Mouse (Mus musculus) heart, postnatal 25 days (tissue): ENCODE data around the gene Olfr1404. TPM values are rescaled to one million over a fixed set of nuclear protein-coding genes. Genes with fewer than 3 reads are reported as not detected.
"Not testable (repeated sequence)": the region's sequence is repeated elsewhere in the genome, so short reads cannot be mapped to it uniquely, and the experiment has no call there.

Source experiments
- DNase-seq: peaks from one replicate; pipeline ENCODE4 v3.0.0; 2022; ENCODE audit warnings: low spot score
- intact Hi-C: fragments of 180-260 bp; cut with DNase I; formaldehyde crosslinking; loops from one replicate; pipeline ENCODE4 v1.15.1; 2025
- total RNA-seq, 2 experiments: library from RNA; stranded (reverse); gene quantifications; 2 replicates each; pipeline ENCODE4 v1.2.3; 2021

The Olfr1404 gene
- total RNA-seq: not detected

DNA sequence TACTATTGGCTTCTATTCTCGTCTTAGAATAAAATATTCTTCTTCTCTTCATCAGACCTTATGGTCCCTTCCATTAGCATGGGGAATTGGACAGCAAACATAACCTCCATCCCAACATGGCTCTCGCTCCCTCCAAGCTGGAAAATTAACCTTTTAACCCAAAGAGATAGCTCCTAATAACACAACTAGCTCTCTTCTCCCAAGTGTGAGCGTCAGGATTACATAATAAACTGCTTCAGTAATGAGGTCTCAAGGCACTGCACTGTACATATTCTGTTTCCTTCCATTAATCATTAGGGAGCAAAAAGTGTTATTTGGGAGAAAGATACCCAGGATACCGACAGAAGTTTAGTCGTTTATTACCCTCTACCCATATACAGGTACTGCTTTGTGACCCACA lies at the start of gene Olfr1404:
TSS of gene Olfr1404 (plus strand) at position 301 of the 400 bp plus-strand sequence.
- no peak for DNase-seq
- intact Hi-C loops: no loop called here

GRCm38 (mm10) chr1:173174154-173174842 lies 37.9 kb upstream of the Olfr1404 start:
- intact Hi-C loops: no loop called here

DNA sequence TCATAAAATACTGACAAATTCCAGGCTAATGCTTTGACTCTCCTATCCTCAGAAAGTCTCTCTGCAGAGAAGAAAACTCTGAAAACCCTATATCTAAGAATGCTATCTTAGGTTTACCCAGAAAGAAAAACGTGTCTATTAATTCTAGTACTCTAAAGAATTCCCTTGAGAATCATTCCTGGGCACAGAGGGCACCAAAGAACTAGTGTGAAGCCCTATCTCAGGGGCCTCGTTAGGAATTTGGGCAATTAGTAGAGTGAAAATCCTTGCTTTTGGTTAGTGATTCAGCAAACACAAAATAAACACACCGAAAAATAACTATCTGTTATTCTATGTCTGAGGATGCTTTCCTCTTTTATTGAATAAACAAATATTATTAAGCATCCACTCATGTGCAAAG lies 21.7 kb upstream of the Olfr1404 start, which contains the start of gene Olfr1406:
TSS of gene Olfr1406 (minus strand) at position 101 of the 400 bp plus-strand sequence.
- intact Hi-C loops: no loop called here
- no peak for DNase-seq

More at GRCm38 (mm10) chr1:173174154-173174842, 37.9 kb upstream of the Olfr1404 start:
- no peak for DNase-seq

- intact Hi-C loops: no loop called here
- no peak for DNase-seq
Measured at GRCm38 (mm10) chr1:173192059-173192458, 20.1 kb upstream of the Olfr1404 start.

GRCm38 (mm10) chr1:173196359-173196758 lies 15.8 kb upstream of the Olfr1404 start:
- DNase-seq: no peak
- intact Hi-C loops: no loop called here

DNA sequence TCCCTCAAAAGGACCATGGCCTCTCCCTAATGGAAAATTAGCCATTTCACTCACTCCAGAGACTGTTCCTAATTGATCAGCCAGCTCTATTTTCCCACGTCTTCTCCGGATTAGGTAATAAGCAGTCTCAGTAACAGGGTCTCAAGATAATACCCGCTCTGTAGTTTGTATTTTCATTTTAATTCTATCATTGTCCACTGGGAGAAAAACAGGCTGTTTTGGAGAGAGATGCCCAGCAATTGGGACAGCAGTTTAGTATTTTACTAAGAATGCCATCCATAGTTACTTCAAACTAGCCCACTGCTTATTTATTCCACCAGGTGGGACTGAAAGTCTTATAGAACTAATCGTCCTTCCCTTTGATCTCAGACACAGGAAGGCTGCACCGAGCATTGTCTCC lies 14.7 kb upstream of the Olfr1404 start, which contains the start of gene Olfr218:
TSS of gene Olfr218 (plus strand) at position 301 of the 400 bp plus-strand sequence.
- intact Hi-C loops: no loop called here
- DNase-seq: no peak

DNA sequence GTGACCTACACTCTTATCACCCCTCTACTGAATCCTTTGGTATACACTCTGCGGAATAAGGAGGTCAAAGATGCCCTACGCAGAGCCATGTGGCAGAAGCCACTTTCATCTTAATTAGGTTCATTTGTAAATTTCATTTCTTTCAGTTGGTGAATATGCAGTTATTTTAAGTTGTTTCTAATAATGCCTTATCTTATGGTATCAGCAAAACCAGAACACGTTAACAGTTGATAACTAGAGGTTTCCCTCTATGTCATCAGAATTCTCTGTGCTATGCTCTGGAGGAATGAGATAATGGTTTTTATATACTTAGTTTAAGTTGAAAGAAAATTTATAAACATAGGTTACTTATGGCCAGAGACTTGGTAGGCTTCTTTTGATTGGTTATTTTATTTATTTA lies 4.3 kb downstream of the Olfr1404 start:
- intact Hi-C loops: no loop called here
- DNase-seq: no peak

- no peak for DNase-seq
- intact Hi-C loops: no loop called here
Measured at GRCm38 (mm10) chr1:173227081-173227480, 14.9 kb downstream of the Olfr1404 start, which contains the start of gene Fcer1a. TSS of gene Fcer1a (minus strand) at chr1:173227214.

GRCm38 (mm10) chr1:173237004-173237403 lies 24.8 kb downstream of the Olfr1404 start:
- DNase-seq, intact Hi-C loops: not testable (repeated sequence)

DNA sequence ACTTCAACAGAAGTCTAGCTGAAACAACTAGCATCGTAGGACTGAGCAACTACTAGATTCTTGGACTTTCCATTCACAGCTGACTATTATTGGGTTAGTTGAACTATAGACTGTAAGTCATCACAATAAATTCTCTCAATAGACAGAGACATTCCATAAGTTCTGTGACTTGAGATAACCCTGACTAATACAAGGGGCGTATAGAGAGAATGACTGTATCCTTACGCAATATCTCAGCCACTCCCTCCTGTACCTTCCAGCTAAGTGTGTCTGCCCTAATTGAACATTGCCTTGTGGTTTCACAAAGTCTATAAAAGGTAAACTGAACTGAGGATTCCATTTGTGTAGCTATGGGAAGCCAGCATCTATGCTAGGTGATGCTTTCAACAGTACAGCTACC lies 37.7 kb downstream of the Olfr1404 start:
- intact Hi-C loops: no loop called here
- no peak for DNase-seq

- DNase-seq: no peak
- intact Hi-C loops: no loop called here
Measured at GRCm38 (mm10) chr1:173265701-173266100, 53.5 kb downstream of the Olfr1404 start, which contains the start of gene Olfr418. TSS of gene Olfr418 (plus strand) at chr1:173266001.

Other genes with a start within 250 kb of the Olfr1404 start
- gene Olfr1408, start 75.0 kb upstream of the Olfr1404 start, total RNA-seq: not detected
- gene Olfr1406, start 21.8 kb upstream of the Olfr1404 start, total RNA-seq: not detected
- not detected for gene Olfr218, start 14.6 kb upstream of the Olfr1404 start, total RNA-seq
- gene Fcer1a, start 14.8 kb downstream of the Olfr1404 start, total RNA-seq: not detected
- gene Olfr418, start 53.6 kb downstream of the Olfr1404 start, total RNA-seq: not detected
- not detected for gene Mptx2, start 65.4 kb downstream of the Olfr1404 start, total RNA-seq
- under 1 TPM; 0.52 to 0.61 TPM for gene Ackr1, start 121.4 kb downstream of the Olfr1404 start, total RNA-seq
- 1 to 10 TPM; 1.2 to 1.6 TPM for gene Aim2, start 138.5 kb downstream of the Olfr1404 start, total RNA-seq
- gene Cadm3, start 155.3 kb downstream of the Olfr1404 start, total RNA-seq: 1 to 10 TPM; 2.2 to 3.1 TPM